Mouse (Mus musculus): ENCODE measurements around the gene Fnip2. TPM values are rescaled to one million over a fixed set of nuclear protein-coding genes. Genes with fewer than 3 reads are reported as not detected.

Fnip2 gene
- polyA plus RNA-seq, 1 experiment, result 21.3 TPM

DNA sequence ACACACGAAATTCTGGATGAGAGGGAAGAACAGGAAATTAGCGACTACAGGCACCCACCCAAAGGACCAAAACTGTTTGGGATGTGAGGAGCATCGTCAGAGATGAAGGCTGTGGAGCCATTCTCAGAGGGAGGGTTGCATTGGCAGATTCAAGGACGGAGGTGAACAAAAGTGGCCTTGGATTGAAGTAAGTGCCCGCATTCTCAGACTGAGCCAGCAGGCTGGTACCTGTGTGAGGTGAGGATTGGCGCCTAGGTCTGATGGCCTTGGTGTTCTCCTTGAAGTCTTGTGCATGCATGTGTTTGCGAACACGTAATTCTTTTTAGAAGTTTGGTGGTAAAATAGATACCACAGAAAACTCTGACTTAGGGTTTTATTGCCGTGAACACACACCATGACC, 133.2 kb downstream of the Fnip2 start:
- DNase-seq (ENCODE audit: low read depth), result no peak
- TF ChIP-seq POLR2A (IDR thresholded peaks at IDR 0.05; ENCODE audit: borderline replicate concordance, extremely low read depth, insufficient read depth, insufficient read length, poor library complexity, severe bottlenecking) (no peak), CTCF (IDR thresholded peaks at IDR 0.05; ENCODE audit: borderline replicate concordance, extremely low read depth, insufficient read depth, insufficient read length) (no peak)

DNA sequence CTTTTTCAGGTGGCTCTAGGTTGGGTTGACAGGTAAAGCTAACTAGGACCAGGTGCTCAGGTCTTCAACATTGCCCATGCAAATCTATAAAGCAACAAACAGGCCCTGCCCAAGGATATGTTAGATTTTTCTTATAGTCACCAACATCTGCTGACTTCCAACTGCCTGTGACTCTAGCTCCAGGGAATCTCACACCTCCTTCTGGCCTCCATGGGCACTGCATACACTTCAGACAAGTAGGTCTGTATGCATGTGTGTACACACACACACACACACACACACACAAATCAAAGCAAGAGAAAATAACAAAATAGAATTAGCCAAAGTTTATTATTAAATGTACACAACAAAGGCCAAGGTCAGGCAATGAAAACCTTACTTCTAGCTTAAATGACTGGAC, 134.0 kb downstream of the Fnip2 start:
- no peak for TF ChIP-seq POLR2A (IDR thresholded peaks at IDR 0.05; ENCODE audit: borderline replicate concordance, extremely low read depth, insufficient read depth, insufficient read length, poor library complexity, severe bottlenecking)
- peak; percentile 22; the same call in 1 of the 2 replicates for TF ChIP-seq CTCF (IDR thresholded peaks at IDR 0.05; ENCODE audit: borderline replicate concordance, extremely low read depth, insufficient read depth, insufficient read length)
- no peak for DNase-seq (ENCODE audit: low read depth)

DNA sequence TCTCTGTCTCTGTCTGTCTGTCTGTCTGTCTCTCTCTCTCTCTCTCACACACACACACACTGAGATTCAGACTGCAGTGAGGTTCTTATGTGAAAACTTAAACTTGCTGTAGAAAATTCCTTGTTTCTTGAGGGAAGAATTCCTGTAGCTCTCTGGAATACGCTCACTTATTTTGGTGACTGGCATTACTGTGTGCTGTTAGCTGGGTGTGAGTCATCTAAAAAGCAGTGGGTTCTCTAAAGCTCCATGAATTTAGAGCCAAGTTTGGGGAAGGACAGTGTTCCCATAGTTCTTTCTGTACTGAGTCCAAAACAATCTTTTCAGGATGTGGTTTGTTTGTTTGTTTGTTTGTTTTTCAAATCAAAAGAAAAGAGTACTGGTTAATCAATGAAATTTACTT, 142.2 kb downstream of the Fnip2 start:
- no peak for DNase-seq (ENCODE audit: low read depth)
- no peak for TF ChIP-seq CTCF (IDR thresholded peaks at IDR 0.05; ENCODE audit: borderline replicate concordance, extremely low read depth, insufficient read depth, insufficient read length)
- no peak for TF ChIP-seq POLR2A (IDR thresholded peaks at IDR 0.05; ENCODE audit: borderline replicate concordance, extremely low read depth, insufficient read depth, insufficient read length, poor library complexity, severe bottlenecking)

DNA sequence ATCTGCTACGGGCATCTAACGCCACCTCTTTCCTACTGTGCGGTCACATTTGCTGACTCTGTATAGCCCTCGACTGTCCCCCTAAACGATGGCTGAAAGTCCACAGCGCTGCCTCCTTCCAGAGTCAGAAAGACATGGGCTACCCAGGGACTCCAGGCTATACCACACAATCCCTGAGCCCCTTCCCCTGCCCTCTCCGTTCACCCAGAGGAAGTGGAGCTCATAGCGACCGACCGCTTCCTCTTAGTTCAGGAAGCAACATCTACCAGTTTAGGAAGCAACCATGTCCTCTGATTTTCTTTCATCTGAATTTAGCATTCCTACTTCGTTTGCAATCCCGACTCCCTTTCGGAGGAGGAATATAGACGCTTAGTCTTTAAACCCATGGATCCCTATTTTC, 148.7 kb downstream of the Fnip2 start:
- DNase-seq (ENCODE audit: low read depth), result no peak
- no peak for TF ChIP-seq POLR2A (IDR thresholded peaks at IDR 0.05; ENCODE audit: borderline replicate concordance, extremely low read depth, insufficient read depth, insufficient read length, poor library complexity, severe bottlenecking)

DNA sequence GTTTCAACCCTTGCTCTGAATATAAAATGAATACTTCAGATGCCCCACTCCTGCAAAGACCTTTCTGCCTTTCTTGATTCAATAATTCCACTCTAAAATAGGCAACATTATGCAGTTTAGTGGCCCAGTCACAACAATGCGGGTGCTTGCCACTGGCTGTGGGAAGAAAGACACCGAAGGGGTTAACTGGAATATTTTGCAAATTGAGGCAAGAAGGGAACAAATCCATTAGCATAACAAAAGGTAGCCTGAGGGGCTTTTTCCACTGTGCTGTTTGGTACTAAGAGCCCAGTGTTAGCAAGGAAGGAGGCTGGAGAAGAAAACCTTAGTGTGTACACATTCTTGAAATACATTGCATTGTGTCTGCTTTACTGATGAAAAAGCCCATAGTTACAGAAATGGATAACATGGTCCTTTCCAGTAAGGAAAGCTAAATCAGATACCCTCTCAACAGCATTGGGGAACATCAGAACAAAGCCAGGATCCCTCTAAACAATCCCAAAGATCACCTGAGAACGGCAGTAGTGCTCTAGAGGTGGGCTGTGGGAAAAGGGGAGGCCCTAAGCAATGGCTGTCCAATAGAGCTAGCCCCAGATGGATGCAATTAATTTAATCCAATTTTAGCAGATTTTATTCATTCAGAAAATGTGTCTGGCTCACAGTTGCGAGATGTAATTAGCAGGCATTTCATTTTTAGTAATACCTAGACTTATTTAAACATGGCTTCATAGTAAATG, 150.5 kb downstream of the Fnip2 start:
- TF ChIP-seq POLR2A (IDR thresholded peaks at IDR 0.05; ENCODE audit: borderline replicate concordance, extremely low read depth, insufficient read depth, insufficient read length, poor library complexity, severe bottlenecking), result no peak
- DNase-seq (ENCODE audit: low read depth), result peak; percentile 96

DNA sequence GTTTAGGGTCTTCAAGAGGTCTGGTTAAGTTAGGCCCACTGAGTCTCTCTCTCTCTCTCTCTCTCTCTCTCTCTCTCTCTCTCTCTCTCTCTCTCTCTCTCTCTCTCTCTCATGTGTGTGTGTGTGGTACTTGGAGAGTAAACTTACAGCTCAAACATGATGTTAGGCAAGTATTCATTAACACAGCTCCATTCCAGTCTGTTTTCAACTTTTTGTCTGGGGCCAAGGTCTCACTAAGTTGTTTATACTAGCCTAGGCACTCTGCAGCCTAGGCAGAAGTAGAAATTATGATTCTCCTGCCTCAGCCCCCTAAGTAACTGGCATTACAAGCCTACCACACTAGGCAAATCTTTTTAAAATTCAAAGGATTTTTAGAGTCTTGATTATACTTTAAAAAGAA, 151.7 kb downstream of the Fnip2 start:
- TF ChIP-seq CTCF (IDR thresholded peaks at IDR 0.05; ENCODE audit: borderline replicate concordance, extremely low read depth, insufficient read depth, insufficient read length) (no peak), POLR2A (IDR thresholded peaks at IDR 0.05; ENCODE audit: borderline replicate concordance, extremely low read depth, insufficient read depth, insufficient read length, poor library complexity, severe bottlenecking) (no peak)
- DNase-seq (ENCODE audit: low read depth), result no peak

DNA sequence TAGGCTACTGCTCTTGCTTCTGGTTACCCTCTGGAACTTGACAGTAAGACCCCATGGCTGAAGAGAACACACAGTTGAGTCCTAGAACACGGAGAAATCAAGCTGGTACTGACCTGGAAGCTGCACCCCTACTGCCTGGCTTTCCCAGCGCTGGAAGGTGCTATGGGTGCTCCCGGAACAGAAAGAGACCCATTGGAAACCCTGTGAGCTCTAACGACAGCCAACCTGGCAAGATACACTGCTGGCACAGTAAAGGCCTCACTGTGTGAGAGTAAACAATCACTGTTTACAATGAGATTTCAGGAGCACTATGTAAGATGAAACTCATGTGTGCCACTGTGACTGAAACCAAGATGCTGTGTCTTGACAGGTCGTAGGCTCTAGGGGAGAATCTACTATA, 152.5 kb downstream of the Fnip2 start:
- TF ChIP-seq CTCF (IDR thresholded peaks at IDR 0.05; ENCODE audit: borderline replicate concordance, extremely low read depth, insufficient read depth, insufficient read length), result no peak
- TF ChIP-seq POLR2A (IDR thresholded peaks at IDR 0.05; ENCODE audit: borderline replicate concordance, extremely low read depth, insufficient read depth, insufficient read length, poor library complexity, severe bottlenecking), result no peak
- DNase-seq (ENCODE audit: low read depth), result no peak

DNA sequence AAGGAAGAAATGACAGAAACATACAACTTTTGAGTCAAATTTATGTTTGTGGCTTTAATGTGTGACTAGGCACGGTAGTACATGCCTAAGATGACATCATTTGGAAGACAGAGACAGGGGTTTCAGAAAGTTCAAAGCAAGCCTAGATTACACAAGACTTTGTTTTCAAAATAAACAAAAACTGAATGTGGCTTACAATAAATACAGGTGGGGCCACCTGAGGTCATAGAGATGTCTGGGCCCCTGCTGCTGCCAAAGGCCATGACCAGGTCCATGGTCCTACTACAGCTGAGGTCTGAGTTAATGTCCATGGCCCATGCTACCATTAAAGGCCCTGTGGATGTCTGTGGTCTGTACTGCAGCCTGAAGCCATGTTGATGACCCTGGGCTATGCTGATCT, 154.1 kb downstream of the Fnip2 start:
- no peak for TF ChIP-seq POLR2A (IDR thresholded peaks at IDR 0.05; ENCODE audit: borderline replicate concordance, extremely low read depth, insufficient read depth, insufficient read length, poor library complexity, severe bottlenecking)
- TF ChIP-seq CTCF (IDR thresholded peaks at IDR 0.05; ENCODE audit: borderline replicate concordance, extremely low read depth, insufficient read depth, insufficient read length), result no peak
- DNase-seq (ENCODE audit: low read depth), result no peak

DNA sequence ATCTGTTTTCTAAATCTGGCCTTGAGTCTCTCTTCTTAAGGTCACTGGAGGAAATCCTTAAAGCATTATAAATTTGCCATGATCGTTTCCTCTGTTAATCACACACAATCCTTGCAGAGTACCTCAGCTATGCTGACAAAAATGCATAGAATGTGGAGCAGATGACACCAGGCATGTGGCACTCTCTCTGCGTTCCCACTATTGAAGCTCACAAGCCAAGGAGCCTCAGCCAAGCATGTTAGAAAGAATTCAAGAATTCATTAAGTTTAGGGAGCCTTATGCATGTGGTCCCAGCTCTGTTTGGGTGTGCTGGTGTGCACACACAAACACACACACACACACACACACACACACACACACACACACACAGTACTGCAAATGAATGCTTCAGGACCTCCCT, 155.9 kb downstream of the Fnip2 start:
- DNase-seq (ENCODE audit: low read depth), result no peak
- TF ChIP-seq POLR2A (IDR thresholded peaks at IDR 0.05; ENCODE audit: borderline replicate concordance, extremely low read depth, insufficient read depth, insufficient read length, poor library complexity, severe bottlenecking) (no peak), CTCF (IDR thresholded peaks at IDR 0.05; ENCODE audit: borderline replicate concordance, extremely low read depth, insufficient read depth, insufficient read length) (no peak)

DNA sequence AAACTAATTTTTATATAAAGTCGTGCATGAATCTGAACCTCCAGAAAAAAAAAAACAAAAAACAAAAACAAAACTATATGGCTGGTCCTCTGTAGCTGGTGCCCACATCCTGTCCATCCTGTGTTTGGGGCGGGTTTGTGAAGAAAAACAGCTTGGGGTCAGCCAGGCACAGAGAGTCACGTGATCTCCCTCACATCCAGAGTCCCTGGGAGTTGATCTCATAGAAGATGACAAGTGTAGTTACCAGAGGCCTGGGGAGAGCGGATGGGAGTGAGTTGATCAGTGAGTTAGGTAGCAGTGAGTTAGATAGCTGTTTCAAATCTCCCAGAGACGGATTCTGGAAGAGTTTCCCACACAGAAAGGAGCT, 157.0 kb downstream of the Fnip2 start:
- TF ChIP-seq CTCF (IDR thresholded peaks at IDR 0.05; ENCODE audit: borderline replicate concordance, extremely low read depth, insufficient read depth, insufficient read length), result no peak
- peak; percentile 46 for DNase-seq (ENCODE audit: low read depth)

DNA sequence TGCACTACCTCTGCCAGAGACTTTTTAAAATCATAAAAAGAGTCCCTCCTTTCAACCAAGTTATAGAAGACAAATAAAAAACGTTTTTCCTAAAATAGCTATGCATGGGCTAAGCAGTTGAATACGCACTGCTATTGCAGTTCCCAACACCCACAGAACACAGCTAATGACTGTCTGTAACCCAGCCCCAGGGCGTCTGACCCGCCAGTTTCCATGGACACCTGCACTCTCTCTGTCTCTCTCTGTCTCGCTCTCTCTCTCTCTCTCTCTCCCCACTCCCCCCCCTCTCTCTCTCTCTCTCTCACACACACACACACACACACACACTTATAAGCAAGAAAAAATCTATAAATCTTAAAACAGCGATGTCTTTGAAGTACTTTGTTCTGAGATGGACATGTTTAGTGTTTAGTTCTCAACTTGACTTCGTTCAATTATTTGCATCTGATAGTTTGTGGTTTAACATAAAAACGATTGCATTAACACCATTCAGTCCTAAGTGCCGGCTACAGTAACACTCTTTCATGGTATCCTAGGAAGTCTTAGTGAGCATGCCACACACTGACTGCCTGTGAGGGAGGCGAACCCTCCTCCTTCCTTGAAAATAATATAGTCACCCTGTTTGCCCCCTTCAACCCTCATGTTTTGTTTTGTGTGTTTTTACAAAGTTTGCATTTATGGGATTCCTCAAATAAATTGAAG, 157.5 kb downstream of the Fnip2 start:
- DNase-seq (ENCODE audit: low read depth), result peak; percentile 79

DNA sequence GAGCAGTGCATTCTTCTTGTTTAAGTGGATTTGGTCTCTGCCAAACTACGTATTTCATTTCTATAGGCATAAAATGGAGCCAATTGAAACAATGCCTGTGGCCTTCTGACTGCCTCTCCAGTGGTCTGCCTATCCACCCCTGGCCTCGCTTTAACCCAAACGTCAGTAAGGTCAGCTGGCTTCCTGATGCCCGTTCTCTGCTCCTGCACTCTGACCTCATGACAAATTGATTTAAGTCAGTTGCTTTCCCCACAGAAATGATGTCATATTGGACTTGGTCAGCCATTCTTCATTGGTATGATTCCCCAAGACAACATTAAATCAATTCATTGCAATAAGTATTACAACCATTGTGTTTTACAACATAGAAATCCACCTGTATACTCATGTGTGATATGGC, 159.1 kb downstream of the Fnip2 start:
- no peak for TF ChIP-seq POLR2A (IDR thresholded peaks at IDR 0.05; ENCODE audit: borderline replicate concordance, extremely low read depth, insufficient read depth, insufficient read length, poor library complexity, severe bottlenecking)
- no peak for TF ChIP-seq CTCF (IDR thresholded peaks at IDR 0.05; ENCODE audit: borderline replicate concordance, extremely low read depth, insufficient read depth, insufficient read length)
- DNase-seq (ENCODE audit: low read depth), result no peak

More for the DNA sequence above, 157.5 kb downstream of the Fnip2 start:
- TF ChIP-seq POLR2A (IDR thresholded peaks at IDR 0.05; ENCODE audit: borderline replicate concordance, extremely low read depth, insufficient read depth, insufficient read length, poor library complexity, severe bottlenecking), result no peak

Other genes with a start within 250 kb of the Fnip2 start
- gene Gm17359, start 231.1 kb downstream of the Fnip2 start, polyA plus RNA-seq (2012; rRNA removed), result 0.04 TPM in 1 of 2 replicates, not detected in the other
- gene Ppid, start 23.5 kb upstream of the Fnip2 start, polyA plus RNA-seq (2012; rRNA removed), result 77.0 and 77.5 TPM in 2 replicates
- 5.1 and 6.3 TPM in 2 replicates for gene 4930579G24Rik, start 61.3 kb upstream of the Fnip2 start, polyA plus RNA-seq (2012; rRNA removed)
- 28.7 and 28.8 TPM in 2 replicates for gene Etfdh, start 61.7 kb upstream of the Fnip2 start, polyA plus RNA-seq (2012; rRNA removed)
- 0.19 and 0.29 TPM in 2 replicates for gene Rxfp1, start 170.1 kb upstream of the Fnip2 start, polyA plus RNA-seq (2012; rRNA removed)